Comparison of ENCODE assay signal across 18 mouse cellular contexts in the genomic region with DNA sequence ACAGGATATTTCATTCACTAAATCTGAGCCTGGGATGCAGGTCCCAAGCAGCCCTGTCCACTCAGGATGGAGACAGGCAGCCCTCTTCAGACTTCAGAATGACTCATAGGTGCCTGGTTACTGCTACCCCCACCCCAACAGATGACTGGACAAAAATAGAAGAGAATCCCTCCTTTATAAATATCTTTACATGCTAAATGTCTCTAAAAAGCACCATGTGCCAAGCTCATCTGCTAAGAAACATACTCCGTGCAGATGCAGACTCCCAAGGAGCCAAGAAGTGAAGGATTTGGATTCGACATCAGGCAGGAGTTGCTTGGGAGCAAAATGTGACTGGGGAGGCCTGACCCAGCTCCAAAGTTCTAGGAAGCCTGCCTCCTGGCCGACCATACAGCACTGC. TPM values are rescaled to one million over a fixed set of nuclear protein-coding genes. Genes with fewer than 3 reads are reported as not detected.
"Had no signal": no experiment of that assay in that cellular context is flagged by ENCODE, and none has a peak within 500 bp of the region (broad histone marks: within the 10 kb centered on the region; RNA-seq: fewer than 3 reads in every experiment).

No protein-coding gene starts in this region.

- H3K4me2 ChIP-seq: lung, embryonic 15.5 days; midbrain, embryonic 11.5 days; midbrain, embryonic 13.5 days; midbrain, embryonic 15.5 days; neural tube, embryonic 12.5 days had no signal

- H3K27me3 ChIP-seq: lung, embryonic 15.5 days; megakaryocyte, embryonic 14.5 days; midbrain, embryonic 13.5 days; midbrain, embryonic 15.5 days; neural tube, embryonic 12.5 days had no signal

- H3K27ac ChIP-seq: lung, embryonic 15.5 days; macrophage; midbrain, embryonic 13.5 days; midbrain, embryonic 15.5 days; neural tube, embryonic 12.5 days had no signal

- H3K9me3 ChIP-seq: lung, embryonic 15.5 days; megakaryocyte, embryonic 14.5 days; midbrain, embryonic 13.5 days; midbrain, embryonic 15.5 days; neural tube, embryonic 12.5 days had no signal

- H3K4me3 ChIP-seq: lung, embryonic 15.5 days; megakaryocyte, embryonic 14.5 days; midbrain, embryonic 13.5 days; midbrain, embryonic 15.5 days; neural tube, embryonic 12.5 days had no signal

- H3K36me3 ChIP-seq: lung, embryonic 15.5 days; midbrain, embryonic 13.5 days; midbrain, embryonic 15.5 days; neural tube, embryonic 12.5 days had no signal

- H3K9ac ChIP-seq: liver, postnatal 0 days; lung, embryonic 15.5 days; midbrain, embryonic 13.5 days; midbrain, embryonic 15.5 days; neural tube, embryonic 12.5 days had no signal

- H3K4me1 ChIP-seq: lung, embryonic 15.5 days; megakaryocyte, embryonic 14.5 days; midbrain, embryonic 15.5 days; neural tube, embryonic 12.5 days had no signal

- DNase-seq: liver, postnatal 0 days; lung, adult 2 months; lung, postnatal 14 days; lung, postnatal 36 days; right cerebral cortex, postnatal 14 days; thymus, adult 2 months; thymus, postnatal 25 days; thymus, postnatal 4 days had no signal

- ATAC-seq: liver, postnatal 0 days; lung, postnatal 0 days; midbrain, embryonic 13.5 days; midbrain, embryonic 15.5 days had no signal

RNA-seq across cellular contexts. Expression of a gene that starts 46.1 kb away (rescaled TPM):
- total RNA-seq: megakaryocyte progenitor cell, adult 5-6 weeks; monocyte, adult 5-6 weeks had no signal
- polyA plus RNA-seq: liver, postnatal 0 days; macrophage had no signal
